Mouse (Mus musculus) cerebellum, adult 2 months (tissue): ENCODE data around the gene Dio1. TPM values are rescaled to one million over a fixed set of nuclear protein-coding genes. Genes with fewer than 3 reads are reported as not detected.

Source experiments
- DNase-seq, 2 experiments: peaks; one replicate each; pipeline ENCODE4 v3.0.0; 2021
- H3K27ac ChIP-seq: fragments of 200-500 bp; 2 replicates; pipeline ENCODE4 v1.5.1; 2012; ENCODE audit warnings: low read length, control low read depth, inconsistent platforms; ENCODE audit not compliant: insufficient read depth
- H3K27me3 ChIP-seq: fragments of 200-500 bp; 2 replicates; pipeline ENCODE4 v1.6.1; 2012; ENCODE audit warnings: inconsistent platforms, mild to moderate bottlenecking, low read length, moderate library complexity; ENCODE audit not compliant: control insufficient read depth, insufficient read depth
- H3K4me1 ChIP-seq: fragments of 200-500 bp; 2 replicates; pipeline ENCODE4 v1.6.1; 2011; ENCODE audit warnings: low read length; ENCODE audit not compliant: control insufficient read depth, insufficient read depth
- H3K4me3 ChIP-seq: fragments of 200-500 bp; replicated peaks from 2 replicates; pipeline ENCODE3; 2011; ENCODE audit warnings: mild to moderate bottlenecking, low read depth, low read length, control low read depth; ENCODE audit not compliant: insufficient read depth
- CTCF ChIP-seq: fragments of 200-500 bp; IDR thresholded peaks from 2 replicates; pipeline ENCODE4 v1.5.1; 2011; ENCODE audit warnings: low read depth, mild to moderate bottlenecking, control low read depth, low read length, moderate library complexity, borderline replicate concordance; ENCODE audit not compliant: insufficient read depth
- POLR2A ChIP-seq: fragments of 200-500 bp; IDR thresholded peaks from 2 replicates; pipeline ENCODE4 v1.6.1; 2011; ENCODE audit warnings: low read length, control low read depth, borderline replicate concordance; ENCODE audit not compliant: insufficient read depth
- WGBS: fragments of 180-500 bp; shearing (Covaris S2); methylation state at CpG from one replicate; pipeline ENCODE4 v1.1.7; 2018; 5-methylcytosine and 5-hydroxymethylcytosine counted together
- polyA plus RNA-seq: library from polyadenylated mRNA; depleted of rRNA; stranded (reverse); fragments of >200 nt; gene quantifications from 2 replicates; pipeline ENCODE4 v1.2.3, GENCODE M21; 2012; rRNA removed

The Dio1 gene
- polyA plus RNA-seq, 1 experiment: 0.21 TPM

DNA sequence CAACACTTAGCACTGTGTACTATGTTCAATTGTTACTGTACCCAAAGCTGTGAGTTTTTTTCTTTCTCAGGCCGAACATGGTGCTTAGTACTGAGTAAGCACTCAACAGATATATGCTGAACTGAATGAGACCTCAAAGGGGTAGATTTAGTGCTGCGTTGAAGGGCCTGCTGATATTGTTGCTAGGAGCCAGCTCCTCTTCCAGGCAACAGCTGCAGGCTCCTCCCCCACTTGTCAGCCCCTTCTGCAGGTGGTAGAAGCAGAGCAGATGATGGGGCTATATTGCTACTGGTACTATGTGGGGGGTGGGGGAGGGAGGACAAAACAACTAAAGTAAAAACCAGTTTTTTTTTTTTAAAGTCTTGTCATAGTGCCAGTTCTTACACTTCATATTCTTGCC is 57.5 kb downstream of the Dio1 start:
- H3K4me3 ChIP-seq: no peak overlapping the region
- no peak overlapping the region for H3K27ac ChIP-seq
- 44% methylated on average over 2 of the region's 2 CpGs for WGBS
- no peak for DNase-seq
- H3K27me3 ChIP-seq: no peaks in the 10 kb centered on the region
- H3K4me1 ChIP-seq: no peaks in the 10 kb centered on the region
- TF ChIP-seq POLR2A: no peak
- no peak for TF ChIP-seq CTCF

DNA sequence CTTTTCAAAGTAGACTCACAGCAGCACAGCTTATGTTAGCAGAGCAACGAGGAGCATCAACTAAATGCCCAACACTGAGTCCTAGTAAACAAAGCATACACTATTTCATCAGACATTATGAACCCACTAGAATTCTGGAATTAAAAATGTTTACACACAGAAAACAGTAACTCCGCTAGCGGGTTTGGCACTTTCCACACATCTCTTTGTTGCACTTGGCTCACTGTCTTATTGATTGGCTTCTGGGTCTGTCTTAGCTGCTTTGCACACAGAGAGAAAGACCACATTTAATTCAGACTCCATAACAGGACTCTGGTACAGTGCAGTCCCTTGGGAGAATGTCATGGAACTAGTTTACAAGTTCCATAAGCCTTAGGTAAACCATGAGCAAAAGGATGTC is 58.9 kb downstream of the Dio1 start:
- Histone ChIP-seq H3K27ac (no peak overlapping the region), H3K27me3 (no peaks in the 10 kb centered on the region), H3K4me1 (0 out of 2 replicates have a peak, but pooled peaks cover 2% of the 10 kb centered on the region), H3K4me3 (no peak overlapping the region)
- DNase-seq: no peak
- 69% methylated on average over 3 of the region's 3 CpGs for WGBS
- TF ChIP-seq CTCF (no peak), POLR2A (no peak)

DNA sequence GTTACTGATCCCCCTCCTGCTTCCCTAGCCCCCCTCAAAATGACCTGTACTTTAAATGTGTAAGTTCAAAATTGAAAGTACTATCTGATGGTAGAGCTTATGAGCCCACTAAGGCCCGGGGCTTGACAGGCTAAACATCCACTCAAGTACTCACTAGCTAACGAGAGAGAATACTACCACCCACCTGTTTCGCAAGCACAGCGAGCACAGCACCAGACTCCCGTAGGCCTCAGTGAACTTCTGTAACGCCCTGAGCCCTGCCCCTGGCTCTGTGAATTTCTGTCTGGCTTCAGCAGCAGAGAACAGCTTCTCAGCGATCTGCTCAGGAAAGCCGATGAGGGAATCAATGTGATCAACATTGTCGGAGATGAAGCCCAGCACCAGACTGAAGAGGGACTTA is 59.9 kb downstream of the Dio1 start:
- Histone ChIP-seq H3K27me3 (no peaks in the 10 kb centered on the region), H3K4me3 (no peak overlapping the region), H3K27ac (no peak overlapping the region), H3K4me1 (0 out of 2 replicates have a peak, but pooled peaks cover 2% of the 10 kb centered on the region)
- no peak for DNase-seq
- WGBS: 78% methylated on average over 9 of the region's 9 CpGs
- TF ChIP-seq CTCF: no peak
- TF ChIP-seq POLR2A: no peak

DNA sequence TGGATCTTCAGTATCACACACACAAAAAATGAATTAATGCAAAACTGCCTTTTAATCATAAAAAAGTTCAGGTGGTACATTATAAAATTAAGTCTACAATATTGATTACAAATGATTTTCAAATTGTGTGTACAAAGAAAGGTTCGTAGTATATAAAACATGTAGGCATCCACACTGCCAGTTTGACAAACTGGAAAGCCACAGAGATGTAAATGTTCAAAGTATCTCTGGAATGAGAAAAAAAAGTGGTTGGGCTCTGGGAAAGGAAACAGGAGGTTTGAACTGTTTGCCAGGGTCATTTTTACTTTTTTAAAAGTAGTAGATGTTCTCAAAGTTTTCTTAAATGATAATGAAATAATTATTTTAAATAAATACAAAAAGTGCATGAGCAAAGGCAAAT is 60.9 kb downstream of the Dio1 start:
- H3K4me3 ChIP-seq: no peak overlapping the region
- H3K27me3 ChIP-seq: no peaks in the 10 kb centered on the region
- H3K27ac ChIP-seq: no peak overlapping the region
- 85% methylated on average over 1 of the region's 1 CpGs for WGBS
- TF ChIP-seq CTCF: no peak
- no peak for TF ChIP-seq POLR2A
- 0 out of 2 replicates have a peak, but pooled peaks cover 2% of the 10 kb centered on the region for H3K4me1 ChIP-seq
- DNase-seq: no peak

DNA sequence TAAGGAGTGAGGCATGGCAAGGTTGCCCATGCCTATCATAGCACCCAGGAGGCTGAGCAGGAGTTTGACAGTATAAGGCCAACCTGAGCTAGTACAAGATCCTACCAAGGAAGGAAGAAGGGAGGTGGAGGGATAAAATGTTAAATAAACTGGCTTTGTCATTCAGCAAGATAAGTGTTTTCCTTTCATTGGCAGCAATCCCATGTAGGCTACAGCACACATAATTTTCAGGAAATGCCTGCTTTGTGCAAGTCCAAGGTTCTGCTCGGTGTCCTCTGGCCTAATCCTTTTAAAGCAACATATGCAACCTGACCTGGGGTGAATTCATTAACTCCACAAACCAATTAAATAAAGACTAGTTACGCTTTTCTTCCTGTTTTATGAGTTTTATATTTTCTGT is 61.6 kb downstream of the Dio1 start:
- Histone ChIP-seq H3K4me3 (no peak overlapping the region), H3K27ac (no peak overlapping the region), H3K27me3 (no peaks in the 10 kb centered on the region), H3K4me1 (0 out of 2 replicates have a peak, but pooled peaks cover 2% of the 10 kb centered on the region)
- DNase-seq: no peak
- WGBS: 66% methylated on average over 2 of the region's 2 CpGs
- TF ChIP-seq POLR2A (no peak), CTCF (no peak)

DNA sequence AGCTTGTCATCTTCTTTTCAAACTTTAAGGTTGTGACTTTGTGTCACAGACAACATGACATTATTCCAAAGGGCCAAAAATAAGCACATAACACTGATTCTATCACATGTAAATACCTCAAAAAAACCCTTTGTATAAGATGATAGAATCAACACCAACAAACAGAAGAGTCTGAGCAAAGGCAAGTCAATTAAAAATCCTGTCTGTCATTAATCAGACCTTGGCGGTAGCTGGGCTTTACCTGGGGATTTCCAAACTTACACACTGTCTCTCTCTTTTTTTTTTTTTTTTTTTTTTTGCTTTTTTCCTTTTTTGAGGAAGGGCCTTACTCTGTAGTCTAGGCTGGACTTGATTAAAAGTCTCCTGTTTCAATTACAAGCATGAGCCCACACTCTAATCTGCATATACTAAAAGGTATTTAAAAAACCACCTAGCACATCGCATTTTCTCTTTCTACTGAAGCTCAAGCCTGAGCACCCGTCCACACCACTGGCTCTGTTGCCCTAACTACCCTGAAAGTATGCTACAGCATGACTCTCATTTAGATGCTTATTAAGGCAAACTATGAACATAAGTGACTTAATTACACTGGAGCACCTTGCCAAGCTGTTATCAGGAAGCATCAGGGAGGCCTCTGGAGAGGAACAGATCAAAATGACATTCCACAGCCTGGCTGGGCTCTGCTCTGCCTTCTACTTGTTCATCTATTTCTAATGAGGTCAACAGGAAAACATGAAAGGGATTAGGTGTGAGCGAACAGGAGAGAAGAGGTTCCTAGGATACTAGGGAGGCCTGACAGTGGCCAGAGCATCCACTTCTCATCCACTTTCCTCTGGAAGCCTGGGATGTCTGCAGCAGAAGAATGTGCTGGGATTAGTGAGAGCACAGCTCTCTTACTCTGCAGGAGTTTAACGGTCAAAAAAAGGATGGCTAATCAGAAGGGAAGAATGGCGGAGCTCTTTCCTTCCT is 63.3 kb downstream of the Dio1 start:
- 66% methylated on average over 6 of the region's 6 CpGs for WGBS
- Histone ChIP-seq H3K4me3 (no peak overlapping the region), H3K4me1 (0 out of 2 replicates have a peak, but pooled peaks cover 2% of the 10 kb centered on the region), H3K27me3 (no peaks in the 10 kb centered on the region), H3K27ac (no peak overlapping the region)
- TF ChIP-seq POLR2A (no peak), CTCF (no peak)
- no peak for DNase-seq

Other genes starting within 250 kb of the Dio1 start
- gene Mrpl37, start 240.3 kb downstream of the Dio1 start, polyA plus RNA-seq: 99.5 and 107 TPM in 2 replicates
- gene Cyb5rl, start 240.2 kb downstream of the Dio1 start, polyA plus RNA-seq: 5.5 and 5.7 TPM in 2 replicates
- not detected in 2 replicates for gene Cdcp2, start 210.3 kb downstream of the Dio1 start, polyA plus RNA-seq
- gene Tmem59, start 128.8 kb downstream of the Dio1 start, polyA plus RNA-seq: 258 and 285 TPM in 2 replicates
- 9.9 and 10.0 TPM in 2 replicates for gene Tceanc2, start 128.1 kb downstream of the Dio1 start, polyA plus RNA-seq
- gene Ldlrad1, start 98.0 kb downstream of the Dio1 start, polyA plus RNA-seq: not detected in 2 replicates
- 23.4 and 24.1 TPM in 2 replicates for gene Lrrc42, start 53.6 kb downstream of the Dio1 start, polyA plus RNA-seq
- gene Hspb11, start 53.6 kb downstream of the Dio1 start, polyA plus RNA-seq: 22.5 and 23.5 TPM in 2 replicates
- 47.1 and 50.9 TPM in 2 replicates for gene Yipf1, start 7.2 kb upstream of the Dio1 start, polyA plus RNA-seq
- gene Ndc1, start 60.6 kb upstream of the Dio1 start, polyA plus RNA-seq: 13.2 and 16.1 TPM in 2 replicates
- 0.38 and 0.46 TPM in 2 replicates for gene Glis1, start 127.4 kb upstream of the Dio1 start, polyA plus RNA-seq